Mouse (Mus musculus) testis, adult 2 months (tissue): ENCODE measurements around the gene Spsb1. TPM values are rescaled to one million over a fixed set of nuclear protein-coding genes. Genes with fewer than 3 reads are reported as not detected.

Experiments used
- H3K27ac ChIP-seq: fragments of 200-500 bp; 2 replicates; pipeline ENCODE4 v1.5.1; 2012; ENCODE audit warnings: low read depth, low read length; ENCODE audit not compliant: control insufficient read depth, insufficient read depth
- H3K27me3 ChIP-seq: fragments of 200-500 bp; 2 replicates; pipeline ENCODE4 v1.6.1; 2012; ENCODE audit warnings: mild to moderate bottlenecking, low read length, moderate library complexity; ENCODE audit not compliant: control insufficient read depth, insufficient read depth
- H3K36me3 ChIP-seq: fragments of 200-500 bp; 2 replicates; pipeline ENCODE4 v1.6.1; 2012; ENCODE audit warnings: mild to moderate bottlenecking, low read length; ENCODE audit not compliant: control insufficient read depth, insufficient read depth
- H3K4me1 ChIP-seq: fragments of 200-500 bp; 2 replicates; pipeline ENCODE4 v1.6.1; 2012; ENCODE audit warnings: low read length; ENCODE audit not compliant: control insufficient read depth, insufficient read depth
- H3K4me3 ChIP-seq: fragments of 200-500 bp; 2 replicates; pipeline ENCODE4 v1.5.1; 2012; ENCODE audit warnings: low read depth, mild to moderate bottlenecking, low read length, moderate library complexity, mixed read lengths; ENCODE audit not compliant: control insufficient read depth
- CTCF ChIP-seq: fragments of 200-500 bp; IDR thresholded peaks from 2 replicates; pipeline ENCODE4 v1.5.1; 2012; ENCODE audit warnings: low read depth, mild to moderate bottlenecking, inconsistent platforms, low read length, moderate library complexity; ENCODE audit not compliant: control insufficient read depth, insufficient read depth, insufficient replicate concordance
- POLR2A ChIP-seq: fragments of 200-500 bp; IDR thresholded peaks from 2 replicates; pipeline ENCODE4 v1.6.1; 2012; ENCODE audit warnings: low read depth, mild to moderate bottlenecking, inconsistent platforms, low read length, moderate library complexity; ENCODE audit not compliant: control insufficient read depth
- polyA plus RNA-seq: library from polyadenylated mRNA; depleted of rRNA; stranded (reverse); fragments of >200 nt; gene quantifications from 2 replicates; pipeline ENCODE4 v1.2.3, GENCODE M21; 2012

Spsb1 gene
- polyA plus RNA-seq, 1 experiment, result 71.5 TPM

DNA sequence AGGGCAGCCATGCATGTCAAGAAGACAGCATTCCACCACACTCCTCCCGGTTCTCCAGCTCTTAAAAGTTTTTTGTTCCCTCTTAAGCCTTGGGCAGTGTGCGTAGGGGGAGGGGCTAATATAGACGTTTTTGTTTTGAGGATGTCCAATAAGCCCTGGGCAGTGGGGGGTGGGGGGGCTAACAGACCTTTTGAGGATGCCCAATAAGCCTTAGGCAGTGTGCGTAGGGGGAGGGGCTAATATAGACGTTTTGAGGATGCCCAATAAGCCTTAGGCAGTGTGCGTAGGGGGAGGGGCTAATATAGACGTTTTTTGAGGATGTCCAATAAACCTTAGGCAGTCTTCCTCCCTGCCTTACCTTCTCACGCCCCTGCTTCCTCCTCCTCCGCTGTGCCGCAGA is 5.0 kb upstream of the Spsb1 start:
- TF ChIP-seq CTCF (no peak), POLR2A (no peak)
- Histone ChIP-seq H3K27me3 (no peaks in the 10 kb centered on the region), H3K4me3 (peak overlapping the region; percentile 25), H3K36me3 (no peaks in the 10 kb centered on the region), H3K4me1 (no peaks in the 10 kb centered on the region; the same call in 1 of the 2 replicates), H3K27ac (no peak overlapping the region)

DNA sequence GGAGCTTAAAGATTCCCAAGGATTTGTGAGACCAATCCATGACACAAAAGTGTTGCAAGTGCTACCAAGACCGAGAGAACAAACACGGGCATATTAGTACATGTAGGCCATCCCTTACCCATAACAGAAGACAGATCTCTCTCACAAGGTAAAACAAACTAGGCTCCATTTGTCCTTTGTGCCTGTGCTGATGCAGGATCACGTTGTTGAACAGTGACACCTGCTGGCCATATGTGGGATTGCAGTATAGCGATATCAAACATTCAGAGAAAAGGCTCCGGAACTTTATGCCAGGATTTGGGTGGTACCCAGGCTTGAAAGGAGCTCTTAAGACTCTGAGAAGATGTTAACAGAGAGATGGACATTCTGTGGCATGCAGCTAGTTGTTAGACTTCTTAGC is 3.7 kb upstream of the Spsb1 start:
- Histone ChIP-seq H3K27ac (no peak overlapping the region), H3K4me1 (peaks cover 6% of the 10 kb centered on the region)
- no peak for TF ChIP-seq POLR2A
- TF ChIP-seq CTCF, result peak; percentile 36; the same call in 1 of the 2 replicates

GRCm38 (mm10) chr4:149956048-149956447 is 1.2 kb upstream of the Spsb1 start:
- H3K4me1 ChIP-seq, result peaks cover 6% of the 10 kb centered on the region
- TF ChIP-seq POLR2A (no peak), CTCF (no peak)
- no peaks in the 10 kb centered on the region for H3K27me3 ChIP-seq
- no peaks in the 10 kb centered on the region for H3K36me3 ChIP-seq
- H3K4me3 ChIP-seq, result no peak overlapping the region
- H3K27ac ChIP-seq, result no peak overlapping the region

More for the DNA sequence above, 3.7 kb upstream of the Spsb1 start:
- Histone ChIP-seq H3K27me3 (no peaks in the 10 kb centered on the region), H3K4me3 (no peak overlapping the region), H3K36me3 (no peaks in the 10 kb centered on the region)

GRCm38 (mm10) chr4:149955631-149956030 is 788 bp upstream of the Spsb1 start:
- no peaks in the 10 kb centered on the region for H3K36me3 ChIP-seq
- H3K4me3 ChIP-seq, result peak overlapping the region; percentile 52
- TF ChIP-seq POLR2A, result no peak
- TF ChIP-seq CTCF, result no peak
- H3K4me1 ChIP-seq, result peaks cover 6% of the 10 kb centered on the region
- H3K27ac ChIP-seq, result no peak overlapping the region; the same call in 1 of the 2 replicates
- H3K27me3 ChIP-seq, result no peaks in the 10 kb centered on the region

GRCm38 (mm10) chr4:149953621-149954481 is 992 bp downstream of the Spsb1 start:
- H3K27me3 ChIP-seq, result no peaks in the 10 kb centered on the region
- no peaks in the 10 kb centered on the region for H3K36me3 ChIP-seq
- H3K4me1 ChIP-seq, result peaks cover 6% of the 10 kb centered on the region
- TF ChIP-seq POLR2A (no peak), CTCF (no peak)
- H3K27ac ChIP-seq, result no peak overlapping the region
- peak overlapping the region; percentile 55 for H3K4me3 ChIP-seq

DNA sequence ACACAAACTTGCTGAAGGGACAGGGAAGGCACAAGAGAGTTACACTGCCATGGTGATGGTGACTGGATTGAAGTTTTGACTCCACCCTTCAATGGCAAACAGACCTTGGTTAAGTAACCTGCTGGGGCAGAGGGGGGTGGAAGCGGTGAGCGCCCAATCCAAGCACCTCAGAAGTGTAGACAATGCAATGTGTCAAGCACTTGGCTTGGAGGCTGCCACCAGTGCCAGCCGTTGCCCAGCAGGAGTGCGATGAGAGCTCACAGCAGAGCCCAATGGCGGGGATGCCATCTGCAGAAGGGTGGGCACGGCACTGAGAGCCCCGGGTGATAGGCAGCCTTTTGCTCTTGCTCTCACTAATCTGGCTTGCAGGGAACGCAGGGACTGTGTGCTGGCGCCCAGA is 2.6 kb downstream of the Spsb1 start:
- TF ChIP-seq CTCF, result no peak
- Histone ChIP-seq H3K27me3 (no peaks in the 10 kb centered on the region), H3K4me1 (peaks cover 6% of the 10 kb centered on the region), H3K27ac (no peak overlapping the region), H3K4me3 (no peak overlapping the region), H3K36me3 (no peaks in the 10 kb centered on the region)

- Histone ChIP-seq H3K27ac (no peak overlapping the region), H3K4me3 (no peak overlapping the region), H3K27me3 (no peaks in the 10 kb centered on the region), H3K4me1 (peaks cover 6% of the 10 kb centered on the region), H3K36me3 (no peaks in the 10 kb centered on the region)
- TF ChIP-seq CTCF (no peak), POLR2A (no peak)
Measured at GRCm38 (mm10) chr4:149951201-149951600, 3.6 kb downstream of the Spsb1 start.
